Comparison of ENCODE assay signal across 8 mouse cellular contexts in genomic region chr4:108579743-108580411, GRCm38 (mm10). TPM values are rescaled to one million over a fixed set of nuclear protein-coding genes. Genes with fewer than 3 reads are reported as not detected.
A peak's percentile ranks its signal among the peaks of the same experiment; 100 is the strongest.
DNase-seq lines count a peak whose midpoint lies in the region; ATAC-seq and TF ChIP-seq lines count a peak whose summit lies in the region.

No protein-coding gene starts in this region.

- ATAC-seq in kidney, postnatal 0 days (replicated peaks; ENCODE audit: low FRiP score, low read depth): no peak
- no peak; the same call in 1 of the 2 replicates for ATAC-seq in hindbrain, embryonic 13.5 days (ENCODE audit: low FRiP score)
- no peak for ATAC-seq in midbrain, embryonic 15.5 days (replicated peaks)
- no peak for ATAC-seq in cerebellum, adult (ENCODE audit: insufficient number of reproducible peaks, low FRiP score, low TSS enrichment)

- H3K9me3 ChIP-seq in kidney, postnatal 0 days (replicated peaks; ENCODE audit: low read length): no peaks in the 10 kb centered on the region
- H3K9me3 ChIP-seq in hindbrain, embryonic 13.5 days: no peaks in the 10 kb centered on the region
- H3K9me3 ChIP-seq in midbrain, embryonic 15.5 days: no peaks in the 10 kb centered on the region

- peak overlapping the region; percentile 84 for H3K27ac ChIP-seq in kidney, postnatal 0 days
- peak overlapping the region; percentile 69 for H3K27ac ChIP-seq in bone marrow, adult 2 months (ENCODE audit: control insufficient read depth, insufficient read depth, low read depth, low read length, poor library complexity)
- H3K27ac ChIP-seq in hindbrain, embryonic 13.5 days: no peak overlapping the region
- H3K27ac ChIP-seq in midbrain, embryonic 15.5 days: no peak overlapping the region

- H3K4me2 ChIP-seq in kidney, postnatal 0 days (ENCODE audit: low read length): peak overlapping the region; percentile 85
- H3K4me2 ChIP-seq in hindbrain, embryonic 13.5 days: peak overlapping the region; percentile 86
- peak overlapping the region; percentile 99 for H3K4me2 ChIP-seq in midbrain, embryonic 15.5 days

- peaks cover 4% of the 10 kb centered on the region; the same call in 1 of the 2 replicates for H3K4me1 ChIP-seq in kidney, postnatal 0 days (replicated peaks; ENCODE audit: insufficient read depth, low read length)
- no peaks in the 10 kb centered on the region; the same call in 1 of the 2 replicates for H3K4me1 ChIP-seq in bone marrow, adult 2 months (ENCODE audit: control insufficient read depth, insufficient read depth, low read length)
- H3K4me1 ChIP-seq in hindbrain, embryonic 13.5 days (replicated peaks): peaks cover 24% of the 10 kb centered on the region
- peaks cover 23% of the 10 kb centered on the region for H3K4me1 ChIP-seq in midbrain, embryonic 15.5 days

- TF ChIP-seq CTCF in kidney, postnatal 0 days (IDR thresholded peaks at IDR 0.05; ENCODE audit: low read depth): no peak
- no peak for TF ChIP-seq CTCF in bone marrow, adult 2 months (IDR thresholded peaks at IDR 0.05; ENCODE audit: control insufficient read depth, insufficient read depth, low read length)

- TF ChIP-seq POLR2A in bone marrow, adult 2 months (IDR thresholded peaks at IDR 0.05; ENCODE audit: borderline replicate concordance, control insufficient read depth, low read depth, low read length): no peak

- peak overlapping the region; percentile 53 for H3K9ac ChIP-seq in kidney, postnatal 0 days (ENCODE audit: low read depth, low read length)
- peak overlapping the region; percentile 72 for H3K9ac ChIP-seq in hindbrain, embryonic 13.5 days
- peak overlapping the region; percentile 18; the same call in 1 of the 2 replicates for H3K9ac ChIP-seq in midbrain, embryonic 15.5 days

- DNase-seq in kidney, postnatal 0 days (ENCODE audit: low spot score): no peak
- DNase-seq in kidney, postnatal 14 days: no peak
- no peak for DNase-seq in cerebellum, postnatal 10 days
- DNase-seq in embryo, embryonic 9.5 days (ENCODE audit: extremely low spot score): no peak

- no peaks in the 10 kb centered on the region for H3K36me3 ChIP-seq in kidney, postnatal 0 days (ENCODE audit: insufficient read depth, low read length)
- peaks cover 13% of the 10 kb centered on the region for H3K36me3 ChIP-seq in hindbrain, embryonic 13.5 days
- peaks cover 9% of the 10 kb centered on the region; the same call in 1 of the 2 replicates for H3K36me3 ChIP-seq in midbrain, embryonic 15.5 days (replicated peaks)

- WGBS in kidney, postnatal 0 days: 1% methylated on average over 16 of the region's 16 CpGs
- 1% methylated on average over 16 of the region's 16 CpGs for WGBS in bone marrow, adult 2 months
- under 1% methylated on average over 16 of the region's 16 CpGs for WGBS in hindbrain, embryonic 13.5 days
- WGBS in midbrain, embryonic 15.5 days: 2% methylated on average over 16 of the region's 16 CpGs

- no peaks in the 10 kb centered on the region for H3K27me3 ChIP-seq in kidney, postnatal 0 days (ENCODE audit: insufficient read depth, low read length)
- H3K27me3 ChIP-seq in hindbrain, embryonic 13.5 days: no peaks in the 10 kb centered on the region
- no peaks in the 10 kb centered on the region for H3K27me3 ChIP-seq in midbrain, embryonic 15.5 days (replicated peaks)

- H3K4me3 ChIP-seq in kidney, postnatal 0 days (replicated peaks; ENCODE audit: low read depth, low read length): peak overlapping the region; percentile 87
- peak overlapping the region; percentile 89 for H3K4me3 ChIP-seq in bone marrow, adult 2 months (replicated peaks; ENCODE audit: control insufficient read depth, low read depth, low read length)
- peak overlapping the region; percentile 81 for H3K4me3 ChIP-seq in hindbrain, embryonic 13.5 days
- H3K4me3 ChIP-seq in midbrain, embryonic 15.5 days: peak overlapping the region; percentile 84

RNA-seq across cellular contexts. Expression of gene Orc1, which starts 0.7 kb away (rescaled TPM):
- polyA plus RNA-seq in kidney, postnatal 0 days (2015; fragmentation: Nextera tagmentation; extraction: Ambion mirVana): 4.6 and 4.9 TPM in 2 replicates
- polyA plus RNA-seq in bone marrow, adult 2 months (2011; ENCODE audit: insufficient read depth, insufficient read length, low replicate concordance, missing spikeins): 16.1 and 16.3 TPM in 2 replicates
- polyA plus RNA-seq in hindbrain, embryonic 13.5 days (2015; fragmentation: Nextera tagmentation; extraction: Ambion mirVana): 1.9 and 3.2 TPM in 2 replicates
- polyA plus RNA-seq in midbrain, embryonic 15.5 days (2015; fragmentation: Nextera tagmentation; extraction: Ambion mirVana): 0.98 and 1.7 TPM in 2 replicates

RNA-seq across cellular contexts. Expression of gene Prpf38a, which starts 0.7 kb away (rescaled TPM):
- polyA plus RNA-seq in kidney, postnatal 0 days (2015; fragmentation: Nextera tagmentation; extraction: Ambion mirVana): 66.6 and 68.2 TPM in 2 replicates
- polyA plus RNA-seq in bone marrow, adult 2 months (2011; ENCODE audit: insufficient read depth, insufficient read length, low replicate concordance, missing spikeins): 19.5 and 43.3 TPM in 2 replicates
- 87.9 and 90.1 TPM in 2 replicates for polyA plus RNA-seq in hindbrain, embryonic 13.5 days (2015; fragmentation: Nextera tagmentation; extraction: Ambion mirVana)
- polyA plus RNA-seq in midbrain, embryonic 15.5 days (2015; fragmentation: Nextera tagmentation; extraction: Ambion mirVana): 77.2 and 78.1 TPM in 2 replicates

RNA-seq across cellular contexts. Expression of gene Cc2d1b, which starts 39.9 kb away (rescaled TPM):
- polyA plus RNA-seq in kidney, postnatal 0 days (2015; fragmentation: Nextera tagmentation; extraction: Ambion mirVana): 28.7 and 29.8 TPM in 2 replicates
- 19.0 and 48.4 TPM in 2 replicates for polyA plus RNA-seq in bone marrow, adult 2 months (2011; ENCODE audit: insufficient read depth, insufficient read length, low replicate concordance, missing spikeins)
- 16.2 and 20.1 TPM in 2 replicates for polyA plus RNA-seq in hindbrain, embryonic 13.5 days (2015; fragmentation: Nextera tagmentation; extraction: Ambion mirVana)
- 19.7 and 24.4 TPM in 2 replicates for polyA plus RNA-seq in midbrain, embryonic 15.5 days (2015; fragmentation: Nextera tagmentation; extraction: Ambion mirVana)

Comparison
In these comparisons a context has a peak if more than half of its experiments do, and no peak if none do; other contexts are left out.
1. H3K27ac ChIP-seq: peak in kidney, postnatal 0 days (single experiment) and bone marrow, adult 2 months (single experiment); none in hindbrain, embryonic 13.5 days (single experiment) and midbrain, embryonic 15.5 days (single experiment).
2. H3K9ac ChIP-seq: peak in every context shown above with its lines; median percentile 72 in hindbrain, embryonic 13.5 days; 53 in kidney, postnatal 0 days; 18 in midbrain, embryonic 15.5 days.
3. Peak in every context shown above with its lines, with median percentiles within 50 percentile points of each other: H3K4me2 ChIP-seq and H3K4me3 ChIP-seq.